Mouse (Mus musculus): ENCODE data around the gene Klra8. TPM values are rescaled to one million over a fixed set of nuclear protein-coding genes. Genes with fewer than 3 reads are reported as not detected.

Klra8 gene
- polyA plus RNA-seq (2014; fragmentation: Illumina TruSeq; extraction: RNeasy Lipid Tissue Mini Kit (QIAGEN cat#74804); ENCODE audit: low read depth, low replicate concordance): not detected

GRCm38 (mm10) chr6:130129798-130130197 lies at the start of gene Klra8:
Gene Klra8, minus strand, starts transcription at chr6:130129898.

GRCm38 (mm10) chr6:130067171-130067570 lies 62.5 kb downstream of the Klra8 start, which contains the start of gene Klra4:
Gene Klra4, minus strand, starts transcription at chr6:130067271.

Other genes with a start within 250 kb of the Klra8 start
- not detected for gene Klra5, start 212.2 kb downstream of the Klra8 start, polyA plus RNA-seq (2014; fragmentation: Illumina TruSeq; extraction: RNeasy Lipid Tissue Mini Kit (QIAGEN cat#74804); ENCODE audit: low read depth, low replicate concordance)
- not detected for gene Klra6, start 102.9 kb downstream of the Klra8 start, polyA plus RNA-seq (2014; fragmentation: Illumina TruSeq; extraction: RNeasy Lipid Tissue Mini Kit (QIAGEN cat#74804); ENCODE audit: low read depth, low replicate concordance)
- not detected for gene Klra4, start 62.6 kb downstream of the Klra8 start, polyA plus RNA-seq (2014; fragmentation: Illumina TruSeq; extraction: RNeasy Lipid Tissue Mini Kit (QIAGEN cat#74804); ENCODE audit: low read depth, low replicate concordance)
- gene Klra9, start 63.2 kb upstream of the Klra8 start, polyA plus RNA-seq (2014; fragmentation: Illumina TruSeq; extraction: RNeasy Lipid Tissue Mini Kit (QIAGEN cat#74804); ENCODE audit: low read depth, low replicate concordance): not detected
- not detected for gene Klra7, start 103.4 kb upstream of the Klra8 start, polyA plus RNA-seq (2014; fragmentation: Illumina TruSeq; extraction: RNeasy Lipid Tissue Mini Kit (QIAGEN cat#74804); ENCODE audit: low read depth, low replicate concordance)
- gene Klra10, start 152.0 kb upstream of the Klra8 start, polyA plus RNA-seq (2014; fragmentation: Illumina TruSeq; extraction: RNeasy Lipid Tissue Mini Kit (QIAGEN cat#74804); ENCODE audit: low read depth, low replicate concordance): not detected
- gene Klra3, start 207.7 kb upstream of the Klra8 start, polyA plus RNA-seq (2014; fragmentation: Illumina TruSeq; extraction: RNeasy Lipid Tissue Mini Kit (QIAGEN cat#74804); ENCODE audit: low read depth, low replicate concordance): not detected

Measured in liver, adult 10 weeks (tissue).